Mouse (Mus musculus) frontal cortex, postnatal 36 days (tissue): Measurements from ENCODE around the gene Tymp.

Experiments
- DNase-seq, 2 experiments: peaks; one replicate each; pipeline ENCODE4 v3.0.0; 2022; ENCODE audit warnings: low spot score in 2 of 2

Gene Tymp

GRCm38 (mm10) chr15:89373762-89374248 is 3.0 kb downstream of the Tymp start, which contains the start of gene Sco2:
Gene Sco2, minus strand, starts transcription at chr15:89373846.
- DNase-seq = peak; percentile 93 to 94

- DNase-seq = peak; percentile 78 to 86
Measured at GRCm38 (mm10) chr15:89373027-89373761, 3.6 kb downstream of the Tymp start.

- DNase-seq = no peak
Measured at GRCm38 (mm10) chr15:89372536-89372935, 4.3 kb downstream of the Tymp start.

GRCm38 (mm10) chr15:89372068-89372467 is 4.8 kb downstream of the Tymp start:
- no peak for DNase-seq

- DNase-seq = no peak
Measured at GRCm38 (mm10) chr15:89365141-89365551, 11.7 kb downstream of the Tymp start.

- no peak for DNase-seq
Measured at GRCm38 (mm10) chr15:89363051-89363450, 13.8 kb downstream of the Tymp start.

GRCm38 (mm10) chr15:89358784-89359183 is 18.1 kb downstream of the Tymp start:
- DNase-seq = no peak

GRCm38 (mm10) chr15:89356372-89356771 is 20.5 kb downstream of the Tymp start:
- DNase-seq = peak in 1 of 2 experiments; percentile 41

GRCm38 (mm10) chr15:89355241-89356187 is 21.3 kb downstream of the Tymp start, which contains the start of the genes Lmf2 and Ncaph2:
Gene Lmf2, minus strand, starts transcription at chr15:89355659.
Gene Ncaph2, plus strand, starts transcription at chr15:89355719.
- DNase-seq = peak; percentile 94 to 96

GRCm38 (mm10) chr15:89354455-89354854 is 22.4 kb downstream of the Tymp start:
- no peak for DNase-seq

GRCm38 (mm10) chr15:89353837-89354236 is 23.0 kb downstream of the Tymp start:
- DNase-seq = no peak

GRCm38 (mm10) chr15:89352795-89353194 is 24.0 kb downstream of the Tymp start:
- DNase-seq = no peak

GRCm38 (mm10) chr15:89352054-89352453 is 24.8 kb downstream of the Tymp start:
- DNase-seq = no peak

GRCm38 (mm10) chr15:89351302-89351701 is 25.5 kb downstream of the Tymp start:
- DNase-seq = no peak

GRCm38 (mm10) chr15:89350447-89350846 is 26.4 kb downstream of the Tymp start:
- no peak for DNase-seq

- DNase-seq = no peak
Measured at GRCm38 (mm10) chr15:89343325-89343724, 33.5 kb downstream of the Tymp start.

GRCm38 (mm10) chr15:89341678-89342077 is 35.2 kb downstream of the Tymp start:
- DNase-seq = no peak

GRCm38 (mm10) chr15:89340136-89340535 is 36.7 kb downstream of the Tymp start:
- no peak for DNase-seq

- DNase-seq = no peak
Measured at GRCm38 (mm10) chr15:89339696-89340095, 37.1 kb downstream of the Tymp start.

GRCm38 (mm10) chr15:89336422-89336821 is 40.4 kb downstream of the Tymp start:
- DNase-seq = no peak

- no peak for DNase-seq
Measured at GRCm38 (mm10) chr15:89334774-89335537, 41.9 kb downstream of the Tymp start.
